Mouse (Mus musculus) right cerebral cortex, postnatal 14 days (tissue): ENCODE measurements around the gene Hs3st3b1.

Experiments used
- DNase-seq: peaks from one replicate; pipeline ENCODE4 v3.0.0; 2022

The Hs3st3b1 gene

DNA sequence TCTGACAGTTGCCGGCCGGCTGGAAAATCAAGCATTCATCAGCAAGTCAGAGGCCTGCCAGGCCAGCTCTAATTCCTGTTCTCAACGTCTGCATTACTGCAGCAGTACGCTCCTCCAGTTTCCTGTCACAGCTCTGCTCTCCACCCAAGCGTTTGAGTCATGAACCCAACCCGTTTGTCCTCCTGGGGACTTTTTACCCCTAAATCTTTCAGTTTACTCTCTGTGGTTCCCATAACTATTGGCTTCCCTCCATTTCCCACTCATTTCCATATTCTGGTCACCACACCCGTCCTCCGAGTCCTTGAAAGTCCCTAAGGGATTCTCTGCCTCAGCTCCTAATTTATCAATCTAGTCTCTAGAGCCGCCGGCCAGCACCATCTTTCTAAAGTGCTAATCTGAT lies 42.8 kb downstream of the Hs3st3b1 start:
- no peak for DNase-seq

DNA sequence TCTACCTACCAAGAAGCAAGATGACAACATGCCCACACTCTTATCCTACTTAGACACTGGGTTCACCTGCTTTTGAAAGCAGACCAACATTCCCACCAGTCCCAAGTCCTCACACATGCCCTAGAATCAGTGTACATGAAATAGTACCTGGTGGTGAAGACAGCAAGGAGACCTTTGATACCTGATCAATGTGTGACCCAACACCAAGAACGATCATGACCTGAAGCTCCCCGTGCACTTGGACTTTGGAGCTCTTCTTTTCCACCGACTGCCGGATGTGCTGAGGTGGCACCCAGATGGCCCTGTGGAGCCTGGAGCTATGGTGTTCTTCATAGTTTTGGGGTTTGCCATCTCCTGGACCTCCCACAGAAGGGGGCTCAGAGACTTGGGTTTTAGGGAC lies 43.5 kb downstream of the Hs3st3b1 start:
- DNase-seq: no peak

GRCm38 (mm10) chr11:63862746-63863145 lies 59.3 kb downstream of the Hs3st3b1 start:
- no peak for DNase-seq

DNA sequence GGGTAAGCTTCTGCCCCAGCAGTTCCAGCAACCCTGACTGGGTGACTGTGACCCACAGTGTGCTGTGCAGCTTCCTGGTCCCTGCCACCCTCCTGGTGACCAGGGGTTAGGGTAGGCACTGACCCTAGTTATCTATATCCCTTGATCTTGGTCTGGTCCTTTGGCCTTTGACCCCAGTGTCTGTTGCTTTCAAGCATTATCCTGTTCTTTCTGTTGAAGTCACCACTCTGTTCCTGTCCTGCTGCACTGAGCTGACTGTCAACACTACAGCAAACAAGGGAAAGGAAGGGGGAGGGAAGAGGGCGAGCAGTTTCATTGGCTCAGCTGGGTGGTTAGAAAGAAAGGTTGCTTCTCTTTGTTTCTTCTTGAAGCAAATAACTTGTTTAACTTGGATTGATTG lies 60.1 kb downstream of the Hs3st3b1 start:
- DNase-seq: no peak

- no peak for DNase-seq
Measured at GRCm38 (mm10) chr11:63851041-63851730, 70.9 kb downstream of the Hs3st3b1 start.

- DNase-seq: no peak
Measured at GRCm38 (mm10) chr11:63850261-63850660, 71.8 kb downstream of the Hs3st3b1 start.

DNA sequence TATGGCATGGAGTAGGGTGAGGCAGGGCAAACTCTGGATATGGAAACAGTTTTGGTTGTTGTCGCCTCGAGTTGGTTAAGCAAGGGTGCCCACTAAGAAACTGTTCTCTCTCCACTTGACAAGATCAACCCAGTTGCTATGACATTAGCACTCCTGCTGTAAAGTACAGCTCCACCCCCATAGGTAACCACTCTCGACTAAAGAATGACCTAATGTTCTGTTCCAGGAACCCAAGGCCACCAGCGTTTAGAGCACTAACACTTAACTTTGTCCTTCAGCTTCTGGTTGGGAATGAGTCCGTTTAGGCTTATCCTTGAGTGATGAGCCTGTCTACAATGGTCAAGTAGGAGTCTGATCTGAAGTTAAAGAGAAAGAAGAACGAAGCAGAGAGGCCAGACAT lies 76.7 kb downstream of the Hs3st3b1 start:
- DNase-seq: no peak

DNA sequence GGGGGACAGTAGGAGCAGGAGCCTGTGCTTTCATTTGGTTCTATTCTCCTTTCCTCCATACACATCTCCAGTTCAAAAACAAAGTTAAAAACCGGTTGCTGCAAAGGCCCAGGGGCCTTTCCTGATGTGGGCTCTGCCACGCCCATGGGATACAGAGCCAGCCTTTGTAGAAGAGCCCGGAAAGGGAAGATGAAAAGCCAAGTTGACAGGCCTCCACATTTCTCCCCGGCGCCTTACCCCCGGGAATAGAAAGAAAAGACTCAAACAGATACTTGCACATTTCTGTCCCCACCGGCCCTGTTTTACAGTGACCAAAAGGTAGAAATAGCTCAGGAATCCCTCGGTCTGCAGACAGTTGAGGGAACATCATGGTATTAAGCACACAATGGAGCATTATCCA lies 77.4 kb downstream of the Hs3st3b1 start:
- no peak for DNase-seq

DNA sequence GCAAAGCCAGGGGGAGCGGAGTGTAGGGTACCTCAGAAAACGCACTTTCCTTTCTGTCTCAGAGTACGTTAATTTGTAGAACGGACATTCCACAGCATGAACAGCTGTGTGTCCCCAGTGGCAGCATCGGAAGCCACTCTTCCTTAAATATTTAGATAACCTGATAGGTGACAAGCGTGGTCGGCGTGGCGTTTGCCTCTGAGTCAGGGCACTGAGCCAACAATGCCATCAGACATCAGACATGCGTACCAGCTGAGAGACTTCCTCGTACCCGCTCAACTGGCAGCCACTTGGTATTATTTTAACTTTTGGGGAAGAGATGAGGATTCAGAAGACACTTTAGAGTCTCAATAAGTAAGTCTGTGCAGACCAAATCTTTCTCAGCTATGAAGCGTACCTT lies 84.6 kb downstream of the Hs3st3b1 start:
- DNase-seq: no peak
